Mouse (Mus musculus) heart, postnatal 0 days (tissue): ENCODE results near the gene Plk4.

ENCODE experiments used
- CTCF ChIP-seq: IDR thresholded peaks from 2 replicates; pipeline ENCODE4 v1.5.1; 2016; ENCODE audit warnings: antibody characterized with exemption, control low read depth, low read depth
- EP300 ChIP-seq: IDR thresholded peaks from 2 replicates; pipeline ENCODE4 v1.6.1; 2016; ENCODE audit warnings: antibody characterized with exemption, low read depth

DNA sequence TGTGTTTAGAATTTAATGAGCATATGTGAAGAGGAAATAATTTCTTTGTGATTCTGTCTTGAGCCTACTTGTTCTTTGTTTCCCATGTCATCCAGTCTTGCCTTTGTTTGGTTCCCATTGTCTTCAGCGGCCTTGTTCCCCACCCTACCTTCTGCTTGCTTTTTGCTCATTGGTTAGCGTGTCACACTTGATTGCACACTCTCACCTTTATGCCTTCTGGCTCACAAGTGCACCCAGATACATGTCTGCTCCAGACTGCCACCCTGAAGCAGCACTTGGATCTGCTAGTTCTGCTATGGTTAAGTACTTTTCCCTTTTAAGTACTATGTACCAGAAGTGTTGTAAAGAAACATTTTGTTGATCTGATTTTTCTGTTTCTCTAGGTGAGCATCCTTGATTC is 10.1 kb downstream of the Plk4 start:
- TF ChIP-seq CTCF, result no peak
- no peak for TF ChIP-seq EP300
